Mouse (Mus musculus) hematopoietic stem cell, adult 5-6 weeks (primary cell): Measurements from ENCODE around the gene Plppr3. TPM values are rescaled to one million over a fixed set of nuclear protein-coding genes. Genes with fewer than 3 reads are reported as not detected.

Experiments
- ATAC-seq, 2 experiments: fragments of 125-278 bp in 1 of 2; replicated peaks in 1 of 2; 2 replicates each; pipeline ENCODE4 v1.8.0; 2016 to 2017; ENCODE audit warnings: inconsistent platforms in 2 of 2, mild to moderate bottlenecking in 2 of 2, moderate number of reproducible peaks in 2 of 2, low read depth in 1 of 2, moderate TSS enrichment in 1 of 2; ENCODE audit not compliant: low FRiP score in 2 of 2, poor library complexity in 2 of 2, severe bottlenecking in 2 of 2, insufficient read depth in 1 of 2, low TSS enrichment in 1 of 2
- total RNA-seq: library from RNA; stranded (forward); fragments of 172-1452, 232-1000 nt; gene quantifications from 2 replicates; pipeline ENCODE4 v1.2.3, GENCODE M21; 2017

Gene Plppr3
- 67.8 and 93.7 TPM in 2 replicates for total RNA-seq

DNA sequence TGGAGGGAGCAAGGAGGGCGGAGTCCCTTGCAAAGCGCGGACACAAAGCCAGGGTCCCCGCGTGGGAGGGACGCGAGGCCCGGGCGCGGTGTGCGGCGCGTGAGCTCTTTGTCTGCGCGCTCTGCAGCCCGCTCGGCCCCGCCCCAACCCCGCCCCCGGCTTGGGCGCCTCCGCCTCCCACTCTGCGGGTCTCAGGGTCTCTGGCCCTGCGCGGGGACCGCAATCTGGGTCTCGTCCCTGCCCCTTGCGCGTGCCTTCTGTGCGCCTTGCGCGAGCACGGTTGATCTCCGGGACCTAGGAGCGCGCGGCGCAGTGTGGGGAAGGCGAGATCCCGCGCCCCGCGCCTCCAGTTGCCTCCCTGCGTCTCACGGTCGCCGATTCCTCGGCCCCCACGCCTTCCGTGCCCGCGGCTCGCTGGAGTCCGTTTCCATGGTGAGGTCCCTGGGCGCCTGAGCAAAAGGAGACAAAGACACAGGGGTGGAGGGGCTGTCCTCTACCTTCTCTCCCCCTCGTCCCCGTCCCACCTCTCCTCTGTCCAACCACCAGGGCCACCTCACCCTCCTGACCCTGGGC lies at the start of gene Plppr3, which contains the start of gene Prtn3:
TSS of gene Plppr3 (minus strand) at position 345 of the 573 bp plus-strand sequence.
TSS of gene Prtn3 (plus strand) at position 187 of the 573 bp plus-strand sequence.
- peak in 1 of 2 experiments; percentile 9; a peak in 2 of 4 replicates for ATAC-seq

DNA sequence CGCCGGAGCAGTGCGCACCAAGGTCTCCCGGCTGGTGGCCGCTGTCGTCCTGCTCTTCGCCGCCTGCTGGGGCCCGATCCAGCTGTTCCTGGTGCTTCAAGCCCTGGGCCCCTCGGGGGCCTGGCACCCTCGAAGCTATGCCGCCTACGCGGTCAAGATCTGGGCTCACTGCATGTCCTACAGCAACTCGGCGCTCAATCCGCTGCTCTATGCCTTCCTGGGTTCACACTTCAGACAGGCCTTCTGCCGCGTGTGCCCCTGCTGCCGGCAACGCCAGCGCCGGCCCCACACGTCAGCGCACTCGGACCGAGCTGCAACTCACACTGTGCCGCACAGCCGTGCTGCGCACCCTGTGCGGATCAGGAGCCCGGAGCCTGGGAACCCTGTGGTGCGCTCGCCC lies 47.1 kb upstream of the Plppr3 start:
- no peak for ATAC-seq

DNA sequence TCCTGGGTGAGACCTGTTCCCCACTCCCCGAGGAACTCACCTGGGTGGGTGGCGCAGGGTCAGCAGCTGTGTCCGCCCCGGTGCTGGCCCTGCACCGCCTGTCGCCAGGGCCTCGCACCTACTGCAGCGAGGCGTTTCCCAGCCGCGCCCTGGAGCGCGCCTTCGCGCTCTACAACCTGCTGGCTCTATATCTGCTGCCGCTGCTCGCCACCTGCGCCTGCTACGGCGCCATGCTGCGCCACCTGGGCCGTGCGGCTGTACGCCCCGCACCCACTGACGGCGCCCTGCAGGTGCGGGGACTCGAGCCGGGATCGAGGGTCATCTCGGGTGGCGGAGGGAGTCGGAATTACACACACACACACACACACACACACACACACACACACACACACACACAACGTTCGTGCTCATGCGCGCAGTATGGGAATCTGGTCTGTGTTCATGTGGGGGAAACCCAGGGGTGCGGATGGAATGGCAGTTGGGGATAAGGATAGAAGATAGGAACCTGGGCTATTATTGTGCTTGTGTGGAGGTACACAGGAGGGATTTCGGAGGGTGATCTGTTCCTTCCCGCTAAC lies 46.6 kb upstream of the Plppr3 start, which contains the start of gene R3hdm4:
TSS of gene R3hdm4 (minus strand) at position 251 of the 578 bp plus-strand sequence.
- ATAC-seq: no peak

DNA sequence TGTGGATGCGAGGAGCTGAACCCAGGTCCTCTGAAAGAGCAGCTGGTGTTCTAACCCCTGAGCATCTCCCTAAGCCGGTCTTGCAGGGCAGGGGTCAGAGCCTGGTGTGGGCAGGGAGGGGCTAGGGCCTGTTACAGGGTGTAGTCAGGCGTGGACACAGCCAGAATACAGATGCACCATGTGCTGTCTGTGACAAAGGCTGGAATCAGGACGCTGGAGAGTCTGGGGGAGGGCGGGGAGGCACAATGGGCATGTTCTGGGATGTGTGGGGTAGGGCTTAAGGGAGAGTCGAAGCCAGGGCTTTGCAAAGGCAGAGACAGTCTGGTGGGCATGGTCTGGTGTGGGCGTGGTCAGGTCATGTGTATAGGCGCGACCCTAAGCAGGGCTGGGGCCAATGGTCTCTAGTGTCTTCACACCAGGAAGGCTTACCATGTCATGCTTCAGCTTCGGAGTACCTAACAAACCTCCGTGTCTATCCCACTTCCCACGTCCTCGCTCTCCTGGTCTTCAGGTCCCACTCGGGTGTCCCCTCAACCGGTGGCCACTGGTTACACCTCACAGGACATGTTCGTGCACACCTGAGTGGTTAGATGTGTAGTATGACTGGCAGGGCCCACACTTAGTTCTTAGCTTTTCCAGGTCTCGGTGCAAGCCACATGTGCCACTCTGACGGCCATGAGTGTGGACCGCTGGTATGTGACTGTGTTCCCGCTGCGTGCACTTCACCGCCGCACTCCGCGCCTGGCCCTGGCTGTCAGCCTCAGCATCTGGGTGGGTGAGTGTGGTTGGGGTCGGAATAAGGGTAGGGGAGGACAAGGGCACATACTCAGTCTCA lies 45.8 kb upstream of the Plppr3 start:
- no peak for ATAC-seq

DNA sequence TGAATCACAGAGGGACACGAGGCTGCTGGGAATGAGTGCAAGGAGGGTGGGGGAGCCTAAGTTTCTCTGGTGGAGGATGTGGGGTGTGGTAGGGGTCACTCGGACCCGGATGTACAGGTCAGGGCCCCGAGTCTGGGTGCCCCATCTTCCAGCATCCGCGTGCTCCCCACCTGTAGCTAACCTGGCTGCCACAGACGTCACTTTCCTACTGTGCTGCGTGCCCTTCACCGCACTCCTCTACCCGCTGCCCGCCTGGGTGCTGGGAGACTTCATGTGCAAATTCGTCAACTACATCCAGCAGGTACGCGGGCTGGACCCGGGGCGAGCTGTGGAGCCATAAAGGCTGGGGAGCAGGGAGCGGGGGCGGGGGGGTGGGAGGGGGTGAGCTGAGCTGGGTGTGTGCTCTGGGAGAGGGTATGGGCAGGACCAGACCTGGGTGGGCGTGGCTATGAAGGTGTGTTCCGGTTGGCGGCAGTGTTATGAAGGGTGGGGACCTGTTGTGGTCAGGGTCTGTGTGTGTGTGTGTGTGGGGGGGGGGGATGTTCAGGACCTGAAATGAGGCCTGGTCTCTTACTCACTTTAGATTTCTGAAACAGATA lies 44.9 kb upstream of the Plppr3 start:
- no peak for ATAC-seq

DNA sequence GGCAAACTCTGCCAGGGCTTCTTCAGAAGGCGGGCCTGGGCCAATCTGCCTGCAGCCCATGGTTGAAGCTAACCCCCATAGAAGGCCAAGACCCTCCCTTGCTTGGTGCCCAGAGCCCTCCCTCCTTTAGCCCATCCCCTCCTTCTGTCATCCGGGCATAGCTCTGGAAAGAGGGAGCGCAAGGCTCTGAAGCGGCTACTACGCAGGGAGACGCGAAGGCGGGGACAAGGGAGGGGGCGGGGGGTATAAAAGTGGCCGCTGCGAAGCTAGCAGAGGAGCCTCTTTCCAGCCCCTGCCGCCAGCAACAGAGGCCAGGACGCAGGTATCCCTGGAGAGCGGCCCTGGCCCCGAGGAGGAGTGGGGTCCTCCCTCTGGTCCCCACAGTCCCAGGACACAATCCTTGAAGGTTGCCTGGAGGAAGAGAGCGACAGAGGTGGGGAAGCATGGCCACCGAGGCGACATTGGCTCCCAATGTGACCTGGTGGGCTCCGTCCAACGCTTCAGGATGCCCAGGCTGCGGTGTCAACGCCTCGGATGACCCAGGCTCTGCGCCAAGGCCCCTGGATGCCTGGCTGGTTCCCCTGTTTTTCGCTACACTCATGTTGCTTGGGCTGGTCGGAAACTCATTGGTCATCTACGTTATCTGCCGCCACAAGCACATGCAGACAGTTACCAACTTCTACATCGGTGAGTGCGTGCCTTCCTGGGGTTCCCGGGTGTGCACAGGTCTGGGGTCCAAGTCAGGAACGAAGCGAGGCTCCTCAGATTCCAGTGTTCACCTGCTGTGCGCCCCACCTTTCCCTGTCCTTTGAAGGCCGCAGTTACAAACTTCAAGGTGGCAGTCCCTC lies 44.0 kb upstream of the Plppr3 start:
- ATAC-seq: no peak

DNA sequence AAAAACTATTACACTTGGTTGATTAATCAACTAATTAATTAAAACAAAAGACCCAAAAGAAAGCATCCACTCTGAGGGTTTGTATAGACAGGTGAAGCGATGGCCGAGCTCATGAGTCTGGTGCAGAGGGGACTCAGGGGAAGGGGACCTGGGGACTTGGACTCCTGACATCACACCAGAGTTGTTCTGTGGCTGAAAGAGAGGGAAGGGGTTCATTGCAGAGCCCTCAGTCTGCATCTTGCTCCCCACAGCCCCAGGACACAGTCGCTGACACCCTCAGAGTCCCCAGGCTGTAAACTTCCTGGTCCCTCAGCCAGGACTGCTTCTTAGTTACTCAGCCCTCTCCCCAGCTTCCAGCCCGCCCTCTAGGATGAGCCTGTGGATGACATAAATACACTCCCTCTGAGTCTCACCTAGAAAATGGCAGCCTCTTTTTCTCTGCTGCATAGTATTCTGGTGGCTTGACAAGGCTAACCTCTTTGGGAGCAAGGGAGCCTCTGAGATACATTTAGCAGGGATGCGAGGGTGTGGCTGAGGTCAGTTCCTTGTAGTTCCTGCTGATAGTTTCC lies 43.2 kb upstream of the Plppr3 start:
- no peak for ATAC-seq

DNA sequence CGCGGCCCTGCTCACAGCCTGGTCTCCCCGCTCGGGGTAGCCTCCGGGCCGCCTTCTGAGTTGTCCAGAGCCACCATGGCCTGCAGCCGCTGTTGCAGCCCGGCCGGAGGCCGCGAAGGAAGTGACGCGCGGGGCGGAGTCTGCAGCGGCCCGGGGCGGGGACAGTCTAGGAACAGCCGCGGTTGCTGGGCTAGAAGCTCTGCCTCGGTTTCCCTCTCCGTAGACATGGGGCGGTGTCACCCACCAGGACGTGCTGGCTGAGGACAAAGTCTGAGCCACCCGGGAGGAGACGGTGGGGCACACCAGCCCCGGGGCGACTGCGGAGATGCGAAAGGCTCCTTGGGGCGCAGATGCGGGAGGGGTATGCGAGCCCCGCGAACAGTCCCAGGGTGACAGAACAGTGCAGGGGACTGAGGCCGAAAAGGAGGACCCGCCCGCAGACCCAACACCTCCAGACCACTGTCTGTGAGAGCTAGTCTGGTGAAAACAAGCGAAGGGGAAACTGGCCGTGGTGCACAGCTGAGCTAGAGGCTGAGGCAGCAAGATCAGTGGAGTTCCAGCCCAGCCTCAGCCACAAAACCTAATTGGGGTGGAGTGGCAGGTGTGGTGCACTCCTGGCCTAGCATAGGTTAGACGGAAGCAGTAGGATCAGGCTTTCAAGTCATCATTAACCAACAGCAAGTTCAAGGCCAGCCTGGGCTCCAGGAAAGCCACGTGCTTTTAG lies 42.5 kb upstream of the Plppr3 start, which contains the start of gene Kiss1r:
TSS of gene Kiss1r (plus strand) at position 164 of the 724 bp plus-strand sequence.
- ATAC-seq: peak; percentile 63 to 66

DNA sequence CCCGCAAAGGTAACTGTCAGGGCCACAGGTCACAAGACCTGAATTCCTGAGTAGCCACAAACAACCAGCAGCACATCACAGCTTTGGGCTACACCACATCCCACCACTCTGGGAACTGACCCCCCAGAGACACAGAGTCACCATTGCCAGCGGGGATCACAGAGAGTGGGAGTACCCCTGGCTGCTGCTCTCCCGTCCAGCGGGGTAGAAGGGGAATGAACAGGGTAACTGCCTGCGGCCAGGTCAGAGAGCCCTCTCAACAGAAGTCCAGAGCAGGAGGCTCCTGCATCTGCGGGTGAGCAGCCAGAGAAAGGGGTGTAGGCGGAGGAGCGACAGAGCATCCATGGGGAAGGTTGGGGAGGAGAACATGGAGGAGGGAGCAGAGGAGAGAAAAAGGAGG lies 41.6 kb upstream of the Plppr3 start:
- ATAC-seq: no peak

DNA sequence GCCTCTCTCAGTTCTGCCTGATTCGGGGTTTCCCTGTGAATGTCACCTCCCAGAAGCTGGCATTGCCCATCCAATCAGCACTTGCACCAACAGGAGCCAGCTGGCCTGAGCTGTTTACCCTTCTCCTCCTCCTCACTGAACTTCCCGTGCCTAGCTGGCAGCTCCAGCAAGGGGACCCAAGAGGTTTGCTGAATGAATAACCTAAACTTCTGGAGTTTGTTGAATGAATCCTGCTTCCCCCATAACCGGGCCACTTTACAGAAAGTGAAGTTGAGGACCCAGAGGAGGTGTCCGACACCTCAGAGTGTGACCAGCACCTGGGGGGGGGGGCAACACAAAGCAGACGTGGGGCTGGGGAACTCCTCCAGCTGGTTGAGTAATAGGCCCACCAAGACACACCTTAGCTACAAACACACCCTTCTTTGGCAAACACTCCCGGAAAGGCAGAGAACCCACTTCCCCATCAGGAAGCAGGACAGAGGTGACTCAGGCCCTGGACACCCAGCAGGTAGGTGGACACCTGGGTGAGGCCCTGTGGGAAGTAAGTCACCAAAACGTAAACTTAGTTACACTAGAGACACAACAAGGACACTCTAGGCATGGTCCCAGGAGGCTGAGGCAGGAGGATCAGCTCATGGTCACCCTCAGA lies 40.6 kb upstream of the Plppr3 start:
- peak in 1 of 2 experiments; percentile 20; a peak in 1 of 4 replicates for ATAC-seq

DNA sequence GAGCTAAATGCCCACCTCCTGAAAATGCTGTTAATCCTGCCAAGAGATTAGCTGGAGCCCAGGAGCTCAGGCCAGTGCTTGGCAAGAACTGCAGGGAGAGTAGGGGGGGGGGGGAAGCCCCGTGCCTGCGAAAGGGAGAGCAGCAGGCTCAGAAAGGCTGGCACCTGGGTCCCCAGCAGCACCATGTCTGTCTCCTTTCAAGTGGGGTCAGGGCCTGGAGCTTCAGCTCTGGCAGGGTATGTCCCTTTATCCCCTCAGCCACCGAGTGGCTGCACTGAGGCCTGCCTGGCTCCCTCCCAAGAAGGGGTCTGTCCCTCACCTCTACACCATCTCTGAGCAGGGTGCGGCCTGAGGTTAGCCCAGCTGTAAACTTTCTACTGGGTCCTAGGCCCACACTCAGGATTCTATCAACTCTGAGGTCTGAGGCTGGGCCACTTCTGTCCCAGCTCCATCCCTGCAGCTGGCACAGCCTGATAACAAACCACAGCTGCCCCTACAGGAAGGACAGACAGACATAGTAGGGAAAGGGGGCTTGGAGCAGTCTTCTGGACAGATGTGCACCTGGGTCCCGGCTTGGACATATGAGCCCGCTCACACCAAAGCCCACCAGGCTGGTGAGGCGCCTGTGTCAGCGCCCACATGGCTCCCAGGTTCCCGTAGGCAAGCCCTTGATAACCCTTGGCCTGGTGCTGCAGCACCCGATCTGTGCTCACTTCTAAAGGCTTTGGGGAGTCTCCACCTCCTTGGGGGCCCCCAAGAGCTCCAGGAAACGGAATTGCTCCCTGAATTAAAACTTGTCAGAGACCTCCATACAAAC lies 39.9 kb upstream of the Plppr3 start:
- peak; percentile 6 to 8; a peak in 1 of 4 replicates for ATAC-seq

DNA sequence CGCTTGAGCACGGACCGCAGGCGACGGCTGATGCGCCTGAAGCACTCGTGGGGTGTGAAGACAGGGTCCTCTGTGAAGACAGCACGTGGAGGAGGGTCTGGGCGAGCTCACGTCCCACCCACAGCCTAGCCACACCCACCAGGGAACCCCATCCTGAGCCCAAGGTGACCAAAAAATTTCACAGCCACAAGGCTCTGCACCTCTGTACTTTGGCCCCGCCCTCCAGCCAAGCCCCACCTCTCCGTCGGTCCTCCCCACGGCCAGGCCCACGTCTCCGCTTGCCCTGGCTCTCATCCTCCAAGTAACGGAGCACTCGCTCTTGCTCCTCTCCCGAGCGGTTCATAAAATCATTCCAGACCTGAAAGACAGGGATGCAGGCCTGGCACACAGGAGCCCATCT lies 38.0 kb upstream of the Plppr3 start:
- ATAC-seq: no peak

DNA sequence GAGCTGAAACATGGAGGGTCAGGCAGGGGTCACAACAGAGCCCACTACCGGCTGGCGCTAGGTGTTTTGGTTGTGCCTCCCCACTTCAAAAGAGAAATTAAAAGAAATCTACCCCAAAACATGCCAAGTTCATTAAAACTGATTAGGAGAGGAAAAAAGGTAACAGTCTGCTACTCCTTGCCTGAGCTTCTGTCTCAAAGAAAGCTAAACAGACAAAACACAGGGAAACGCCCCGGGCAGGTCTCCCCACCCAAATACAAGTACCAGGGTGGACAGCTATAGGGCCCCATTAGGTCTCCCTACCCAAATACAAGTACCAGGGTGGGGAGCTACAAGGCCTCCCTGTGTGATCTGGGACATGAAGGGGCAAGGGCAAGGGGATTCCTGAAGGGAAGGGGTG lies 36.1 kb upstream of the Plppr3 start, which contains the start of gene Gm26602:
TSS of gene Gm26602 (plus strand) at position 301 of the 400 bp plus-strand sequence.
- no peak for ATAC-seq

DNA sequence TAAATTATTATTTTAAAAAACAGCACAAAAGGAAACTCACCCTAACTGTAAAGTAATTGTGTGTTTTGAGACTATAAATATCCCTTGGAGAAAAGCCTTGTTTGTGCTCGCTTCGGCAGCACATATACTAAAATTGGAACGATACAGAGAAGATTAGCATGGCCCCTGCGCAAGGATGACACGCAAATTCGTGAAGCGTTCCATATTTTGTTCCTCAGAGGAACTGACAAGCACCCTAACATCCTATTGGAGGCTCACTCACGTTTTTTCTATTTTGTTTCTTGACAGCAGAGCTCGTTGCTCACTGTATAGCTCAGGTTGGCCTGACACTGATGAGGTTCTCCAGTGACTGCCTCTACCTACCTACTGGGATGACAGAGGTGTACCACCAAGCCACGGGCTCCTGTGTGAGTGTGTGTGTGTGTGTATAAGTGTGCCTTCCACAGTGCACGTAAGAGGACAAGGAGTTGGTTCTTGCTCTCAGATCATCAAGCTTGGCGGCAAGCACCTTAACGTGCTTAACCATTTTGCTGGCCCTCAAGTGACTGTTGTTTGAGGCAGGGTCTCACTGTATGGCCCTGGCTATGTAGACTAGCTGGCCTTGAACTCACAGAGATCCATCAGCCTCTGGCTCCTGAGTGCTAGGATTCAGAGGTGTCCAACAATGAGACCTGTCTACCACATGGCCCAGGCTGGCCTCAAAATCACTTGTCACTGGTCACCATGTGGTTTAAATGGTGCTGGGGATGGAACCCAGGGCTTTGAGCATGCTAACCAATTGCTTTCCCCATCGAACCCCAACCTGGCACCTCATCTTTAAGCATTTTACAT lies 34.9 kb upstream of the Plppr3 start:
- ATAC-seq: peak in 1 of 2 experiments; percentile 11; a peak in 1 of 4 replicates
